Mouse (Mus musculus): ENCODE measurements at regions not wholly inside any gene's neighbourhood (a gene's known extent, or its start where the extent isn't known, plus 50 kb on each side); places are given as distances from the start of the nearest gene placed in this dataset.

GRCm38 (mm10) chr13:60007031-60007430, 170.1 kb downstream of the Gas1 start:
- no peak for DNase-seq (ENCODE audit: low spot score)
- H3K4me1 ChIP-seq (ENCODE audit: control insufficient read depth, insufficient read depth) = peaks cover 12% of the 10 kb centered on the region; the same call in 1 of the 2 replicates
- no peak for TF ChIP-seq EP300 (IDR thresholded peaks at IDR 0.05; ENCODE audit: low read depth)
- no peak for TF ChIP-seq CTCF (IDR thresholded peaks at IDR 0.05; ENCODE audit: low read depth)
- H3K4me2 ChIP-seq (ENCODE audit: low read depth, low read length) = no peak overlapping the region
- no peaks in the 10 kb centered on the region for H3K27me3 ChIP-seq (ENCODE audit: control insufficient read depth, insufficient read depth, low read length)
- H3K9ac ChIP-seq (replicated peaks; ENCODE audit: low read depth, low read length) = no peak overlapping the region
- ATAC-seq (ENCODE audit: insufficient read depth, low read depth) = no peak
- 65% methylated on average over 4 of the region's 4 CpGs for WGBS
- H3K9me3 ChIP-seq (replicated peaks; ENCODE audit: control insufficient read depth, low read length) = no peaks in the 10 kb centered on the region
- peak overlapping the region; percentile 95 for H3K27ac ChIP-seq (ENCODE audit: low read depth)
- no peaks in the 10 kb centered on the region for H3K36me3 ChIP-seq (replicated peaks; ENCODE audit: control insufficient read depth, insufficient read depth, low read length)
- H3K4me3 ChIP-seq (ENCODE audit: low read depth, low read length) = no peak overlapping the region

GRCm38 (mm10) chr13:60004611-60005010, 172.6 kb downstream of the Gas1 start:
- ATAC-seq (ENCODE audit: insufficient read depth, low read depth) (no peak), DNase-seq (ENCODE audit: low spot score) (no peak)
- Histone ChIP-seq H3K4me1 (ENCODE audit: control insufficient read depth, insufficient read depth) (peaks cover 12% of the 10 kb centered on the region; the same call in 1 of the 2 replicates), H3K9me3 (replicated peaks; ENCODE audit: control insufficient read depth, low read length) (no peaks in the 10 kb centered on the region), H3K4me3 (ENCODE audit: low read depth, low read length) (no peak overlapping the region), H3K27ac (ENCODE audit: low read depth) (no peak overlapping the region), H3K9ac (replicated peaks; ENCODE audit: low read depth, low read length) (no peak overlapping the region), H3K4me2 (ENCODE audit: low read depth, low read length) (no peak overlapping the region), H3K27me3 (ENCODE audit: control insufficient read depth, insufficient read depth, low read length) (no peaks in the 10 kb centered on the region), H3K36me3 (replicated peaks; ENCODE audit: control insufficient read depth, insufficient read depth, low read length) (no peaks in the 10 kb centered on the region)
- TF ChIP-seq CTCF (IDR thresholded peaks at IDR 0.05; ENCODE audit: low read depth) (no peak), EP300 (IDR thresholded peaks at IDR 0.05; ENCODE audit: low read depth) (no peak)
- WGBS = 89% methylated on average over 2 of the region's 2 CpGs

GRCm38 (mm10) chr13:60002098-60002497, 175.1 kb downstream of the Gas1 start:
- H3K36me3 ChIP-seq (replicated peaks; ENCODE audit: control insufficient read depth, insufficient read depth, low read length) = no peaks in the 10 kb centered on the region
- DNase-seq (ENCODE audit: low spot score) = no peak
- no peak for TF ChIP-seq CTCF (IDR thresholded peaks at IDR 0.05; ENCODE audit: low read depth)
- no peak for TF ChIP-seq EP300 (IDR thresholded peaks at IDR 0.05; ENCODE audit: low read depth)
- WGBS = 86% methylated on average over 8 of the region's 8 CpGs
- no peak overlapping the region for H3K4me3 ChIP-seq (ENCODE audit: low read depth, low read length)
- H3K9me3 ChIP-seq (replicated peaks; ENCODE audit: control insufficient read depth, low read length) = no peaks in the 10 kb centered on the region
- H3K9ac ChIP-seq (replicated peaks; ENCODE audit: low read depth, low read length) = no peak overlapping the region
- no peak for ATAC-seq (ENCODE audit: insufficient read depth, low read depth)
- 0 out of 2 replicates have a peak, but pooled peaks cover 2% of the 10 kb centered on the region for H3K4me1 ChIP-seq (ENCODE audit: control insufficient read depth, insufficient read depth)
- H3K27me3 ChIP-seq (ENCODE audit: control insufficient read depth, insufficient read depth, low read length) = no peaks in the 10 kb centered on the region
- no peak overlapping the region for H3K27ac ChIP-seq (ENCODE audit: low read depth)
- H3K4me2 ChIP-seq (ENCODE audit: low read depth, low read length) = no peak overlapping the region

- ATAC-seq (ENCODE audit: insufficient read depth, low read depth) = no peak
- H3K27me3 ChIP-seq (ENCODE audit: control insufficient read depth, insufficient read depth, low read length) = no peaks in the 10 kb centered on the region
- no peak overlapping the region for H3K4me2 ChIP-seq (ENCODE audit: low read depth, low read length)
- no peaks in the 10 kb centered on the region for H3K9me3 ChIP-seq (replicated peaks; ENCODE audit: control insufficient read depth, low read length)
- no peak overlapping the region for H3K9ac ChIP-seq (replicated peaks; ENCODE audit: low read depth, low read length)
- H3K36me3 ChIP-seq (replicated peaks; ENCODE audit: control insufficient read depth, insufficient read depth, low read length) = no peaks in the 10 kb centered on the region
- no peak for DNase-seq (ENCODE audit: low spot score)
- TF ChIP-seq EP300 (IDR thresholded peaks at IDR 0.05; ENCODE audit: low read depth) = no peak
- no peak for TF ChIP-seq CTCF (IDR thresholded peaks at IDR 0.05; ENCODE audit: low read depth)
- H3K4me1 ChIP-seq (ENCODE audit: control insufficient read depth, insufficient read depth) = no peaks in the 10 kb centered on the region
- H3K27ac ChIP-seq (ENCODE audit: low read depth) = no peak overlapping the region
- 68% methylated on average over 4 of the region's 4 CpGs for WGBS
- H3K4me3 ChIP-seq (ENCODE audit: low read depth, low read length) = no peak overlapping the region
Measured at GRCm38 (mm10) chr13:60001637-60002036, 175.5 kb downstream of the Gas1 start.

- Histone ChIP-seq H3K4me1 (ENCODE audit: control insufficient read depth, insufficient read depth) (no peaks in the 10 kb centered on the region), H3K27ac (ENCODE audit: low read depth) (no peak overlapping the region), H3K4me2 (ENCODE audit: low read depth, low read length) (no peak overlapping the region), H3K27me3 (ENCODE audit: control insufficient read depth, insufficient read depth, low read length) (no peaks in the 10 kb centered on the region), H3K36me3 (replicated peaks; ENCODE audit: control insufficient read depth, insufficient read depth, low read length) (no peaks in the 10 kb centered on the region), H3K9ac (replicated peaks; ENCODE audit: low read depth, low read length) (no peak overlapping the region), H3K4me3 (ENCODE audit: low read depth, low read length) (no peak overlapping the region), H3K9me3 (replicated peaks; ENCODE audit: control insufficient read depth, low read length) (no peaks in the 10 kb centered on the region)
- 65% methylated on average over 8 of the region's 8 CpGs for WGBS
- no peak for TF ChIP-seq EP300 (IDR thresholded peaks at IDR 0.05; ENCODE audit: low read depth)
- no peak for TF ChIP-seq CTCF (IDR thresholded peaks at IDR 0.05; ENCODE audit: low read depth)
- ATAC-seq (ENCODE audit: insufficient read depth, low read depth) (no peak), DNase-seq (ENCODE audit: low spot score) (no peak)
Measured at GRCm38 (mm10) chr13:60000618-60001347, 176.4 kb downstream of the Gas1 start.

- H3K4me2 ChIP-seq (ENCODE audit: low read depth, low read length) = no peak overlapping the region
- no peaks in the 10 kb centered on the region for H3K9me3 ChIP-seq (replicated peaks; ENCODE audit: control insufficient read depth, low read length)
- peaks cover 8% of the 10 kb centered on the region; the same call in 1 of the 2 replicates for H3K4me1 ChIP-seq (ENCODE audit: control insufficient read depth, insufficient read depth)
- no peaks in the 10 kb centered on the region for H3K36me3 ChIP-seq (replicated peaks; ENCODE audit: control insufficient read depth, insufficient read depth, low read length)
- 89% methylated on average over 3 of the region's 3 CpGs for WGBS
- H3K9ac ChIP-seq (replicated peaks; ENCODE audit: low read depth, low read length) = no peak overlapping the region
- ATAC-seq (ENCODE audit: insufficient read depth, low read depth) (no peak), DNase-seq (ENCODE audit: low spot score) (no peak)
- no peak for TF ChIP-seq EP300 (IDR thresholded peaks at IDR 0.05; ENCODE audit: low read depth)
- TF ChIP-seq CTCF (IDR thresholded peaks at IDR 0.05; ENCODE audit: low read depth) = no peak
- no peaks in the 10 kb centered on the region for H3K27me3 ChIP-seq (ENCODE audit: control insufficient read depth, insufficient read depth, low read length)
- H3K4me3 ChIP-seq (ENCODE audit: low read depth, low read length) = no peak overlapping the region
- H3K27ac ChIP-seq (ENCODE audit: low read depth) = no peak overlapping the region
Measured at GRCm38 (mm10) chr13:59997431-59997830, 174.5 kb upstream of the Tut7 start.
